Mouse (Mus musculus) heart, postnatal 4 days (tissue): ENCODE measurements around the gene Snrnp48. TPM values are rescaled to one million over a fixed set of nuclear protein-coding genes. Genes with fewer than 3 reads are reported as not detected.

Experiments
- DNase-seq: peaks from one replicate; pipeline ENCODE4 v3.0.0; 2021
- total RNA-seq, 2 experiments: library from RNA; stranded (reverse); gene quantifications; 2 replicates each; pipeline ENCODE4 v1.2.3; 2021

Snrnp48 gene
- total RNA-seq, result 10 to 100 TPM; 12.5 to 14.1 TPM

DNA sequence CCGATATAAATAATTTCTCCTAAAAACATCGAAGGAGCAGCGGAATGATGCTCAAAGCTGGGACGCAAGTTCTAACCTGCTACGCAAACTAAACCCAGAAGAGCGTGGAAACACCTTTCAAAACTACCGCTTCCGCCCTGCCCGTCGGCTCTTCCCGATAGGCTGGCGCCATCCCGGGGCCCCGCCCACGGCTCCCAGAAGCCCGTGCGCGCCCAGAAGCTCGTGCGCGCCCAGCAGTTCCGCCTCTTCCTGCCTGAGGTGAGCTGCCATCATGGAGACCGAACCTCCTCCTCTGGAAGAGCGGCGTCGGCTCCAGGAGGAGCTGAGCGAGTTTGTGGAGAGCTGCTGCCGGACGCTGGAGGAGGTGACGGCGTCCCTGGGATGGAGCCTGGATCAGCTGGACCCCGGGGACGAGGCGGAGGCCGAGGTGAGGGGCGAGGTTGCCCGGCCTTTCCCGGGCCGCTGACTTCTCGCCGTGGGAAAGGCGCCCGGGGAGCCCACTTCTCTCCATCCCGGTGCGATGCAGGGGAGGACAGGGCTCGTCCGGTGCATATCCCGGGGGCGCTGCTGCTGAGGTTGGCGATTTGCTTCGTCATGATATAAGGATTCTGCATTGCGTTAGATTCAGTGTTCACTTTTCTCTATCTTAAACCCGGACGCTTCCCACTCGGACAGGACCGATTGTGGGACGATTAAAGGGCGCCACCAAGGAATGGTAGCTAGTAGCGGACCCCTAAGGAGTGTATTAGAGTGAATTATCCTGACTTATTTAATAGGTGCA lies at the start of gene Snrnp48:
Gene Snrnp48 (plus strand): TSS at position 237 of the 781 bp plus-strand sequence.
- DNase-seq, result peak; percentile 90

DNA sequence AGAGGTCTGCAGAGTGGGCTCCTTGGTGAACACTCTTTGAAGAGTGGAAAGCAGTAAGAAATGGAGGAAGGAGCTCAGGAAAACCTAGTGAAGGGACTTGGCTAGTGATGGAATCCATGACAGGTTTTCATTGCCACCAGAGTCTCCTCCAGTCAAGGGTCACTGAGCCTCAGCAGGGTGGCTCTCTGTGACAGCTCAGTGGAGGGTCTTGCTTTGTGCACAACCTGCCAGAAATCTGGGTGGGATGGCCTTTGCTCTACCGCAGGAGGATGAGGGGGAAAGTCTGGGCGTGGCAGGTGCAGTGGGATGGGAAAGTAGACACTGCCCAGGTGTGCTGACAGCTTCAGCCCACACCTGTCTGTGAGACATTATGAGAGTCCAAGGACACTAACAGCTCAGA lies 49.2 kb upstream of the Snrnp48 start:
- DNase-seq, result no peak

DNA sequence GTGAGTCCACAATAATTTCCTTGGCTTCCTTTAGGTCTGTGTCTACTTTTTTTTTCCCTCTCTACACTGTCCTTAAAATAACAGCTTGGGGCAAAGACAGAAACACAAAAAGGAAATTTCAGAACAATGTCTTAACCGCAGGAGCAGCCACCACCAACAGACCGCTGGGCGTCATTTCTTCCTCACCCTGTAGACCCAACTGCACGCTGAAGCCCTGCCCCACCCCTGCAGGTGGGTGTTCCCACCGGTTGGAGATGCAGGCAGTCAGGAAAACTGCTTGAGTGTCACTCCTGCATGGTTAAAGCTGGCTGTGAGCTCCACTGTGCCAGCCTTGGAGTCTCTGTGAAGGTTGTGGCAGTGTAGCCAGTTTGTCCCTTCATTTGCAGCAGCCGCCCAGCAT lies 47.1 kb upstream of the Snrnp48 start:
- no peak for DNase-seq

DNA sequence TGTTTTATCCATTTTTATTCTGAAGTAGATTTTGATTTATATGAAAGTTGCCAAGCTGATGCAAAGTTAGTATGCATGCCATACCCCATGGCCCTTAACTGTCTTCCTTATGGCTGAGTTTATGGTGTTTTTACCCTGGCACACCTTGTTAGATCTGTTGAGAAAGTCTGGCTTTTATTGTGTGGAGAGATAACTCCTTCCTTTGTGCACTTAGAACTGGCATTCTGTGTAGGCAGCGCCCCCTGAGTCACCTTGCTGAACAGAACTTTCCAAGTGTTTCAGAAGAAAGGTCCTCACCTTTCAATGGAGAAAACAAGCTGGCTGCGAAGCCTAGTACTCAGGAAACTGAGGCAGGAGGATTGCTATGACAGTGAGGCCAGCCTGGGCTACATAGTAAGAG lies 42.7 kb upstream of the Snrnp48 start:
- no peak for DNase-seq

DNA sequence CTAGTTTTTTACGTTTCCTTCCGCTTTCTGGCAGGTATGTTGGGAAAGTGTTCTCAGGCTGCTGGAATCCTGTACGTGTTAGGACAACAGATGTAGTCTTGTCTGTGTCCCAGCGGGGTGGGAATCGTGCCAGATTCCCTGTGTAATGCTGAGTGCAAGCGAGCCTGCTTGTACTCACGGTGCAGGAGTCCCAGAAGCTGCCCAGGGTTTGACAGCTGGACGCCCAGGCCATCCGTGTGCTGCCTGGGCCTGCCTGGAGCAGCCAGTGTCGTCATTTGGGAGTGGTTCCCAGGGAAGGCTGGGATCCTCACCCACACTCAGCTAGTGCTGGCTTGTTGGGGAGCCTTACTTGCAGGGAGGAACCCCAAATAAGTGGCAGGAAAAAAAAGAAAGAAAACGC lies 42.1 kb upstream of the Snrnp48 start:
- peak; percentile 90 for DNase-seq

DNA sequence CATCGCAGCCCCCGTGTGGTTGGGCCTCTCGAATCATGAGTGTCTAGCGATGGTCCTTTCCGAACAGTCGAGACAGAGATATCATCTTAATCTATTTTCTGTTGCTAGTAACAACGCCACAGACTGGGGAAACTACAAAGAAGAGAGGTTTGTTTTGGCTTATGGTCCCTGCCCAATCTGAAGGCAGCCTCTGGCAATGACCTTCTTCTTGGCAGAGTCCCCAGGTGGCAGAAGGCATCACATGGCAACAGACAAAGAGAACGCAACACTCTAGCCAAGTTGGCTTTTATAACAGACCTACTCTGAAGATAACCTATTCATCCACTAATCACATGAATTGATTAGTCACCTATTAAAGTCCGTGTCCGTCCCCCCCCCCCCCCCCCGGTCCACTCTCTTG lies 39.8 kb upstream of the Snrnp48 start:
- DNase-seq, result peak; percentile 70

DNA sequence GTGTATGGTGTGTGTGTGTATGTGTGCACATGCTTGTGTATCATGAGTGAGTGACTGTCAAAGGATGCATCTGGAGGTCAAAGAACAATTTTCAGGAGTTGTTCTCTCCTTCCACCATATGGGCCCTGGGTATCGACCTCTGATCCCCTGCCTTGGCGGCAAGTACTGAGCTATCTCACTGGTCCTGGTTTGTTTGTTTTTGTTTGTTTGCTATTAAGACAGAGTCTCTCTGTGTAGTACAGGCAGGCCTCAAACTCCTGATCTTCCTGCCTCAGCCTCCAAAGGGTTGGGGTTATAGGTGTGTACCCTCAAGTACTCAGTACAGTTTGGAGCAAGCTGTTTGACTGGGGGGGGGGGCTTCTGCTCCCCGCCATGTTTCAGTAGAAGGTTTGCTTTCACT lies 37.7 kb upstream of the Snrnp48 start:
- no peak for DNase-seq

DNA sequence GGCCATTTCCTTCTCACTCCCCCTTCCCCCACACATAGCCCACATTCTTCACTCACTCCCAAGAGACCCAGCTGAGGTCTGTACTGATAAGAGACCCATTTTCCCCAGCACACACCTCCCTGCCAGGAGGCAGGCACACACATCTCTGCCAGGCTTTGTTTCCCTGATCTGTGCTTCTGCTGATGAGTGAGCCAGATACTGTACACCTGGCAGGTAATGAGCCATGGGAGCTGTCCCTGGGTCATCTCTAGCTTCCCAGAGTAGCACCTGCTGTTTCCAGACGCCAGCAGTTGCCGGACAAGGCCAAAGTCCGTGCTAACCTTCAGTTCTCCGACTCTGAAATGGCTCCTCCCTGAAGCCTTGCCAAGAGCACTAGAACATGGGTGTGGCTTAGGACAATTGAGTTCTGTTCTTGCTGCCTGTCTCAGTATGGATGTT lies 34.0 kb upstream of the Snrnp48 start:
- DNase-seq, result peak; percentile 71

DNA sequence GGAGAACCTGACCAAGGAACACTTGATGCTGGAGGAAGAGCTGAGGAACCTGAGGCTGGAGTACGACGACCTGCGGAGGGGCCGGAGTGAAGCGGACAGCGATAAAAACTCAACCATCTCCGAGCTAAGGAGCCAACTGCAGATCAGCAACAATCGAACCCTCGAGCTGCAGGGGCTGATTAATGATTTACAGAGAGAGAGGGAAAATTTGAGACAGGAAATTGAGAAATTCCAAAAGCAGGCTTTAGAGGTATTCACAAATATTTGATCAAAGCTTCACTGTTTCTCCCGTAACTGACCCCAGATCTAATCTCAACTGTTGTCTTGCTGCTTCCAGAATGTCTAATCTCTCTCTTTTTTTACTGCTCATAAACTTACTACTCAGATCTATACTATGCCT lies 11.3 kb upstream of the Snrnp48 start:
- DNase-seq, result no peak

DNA sequence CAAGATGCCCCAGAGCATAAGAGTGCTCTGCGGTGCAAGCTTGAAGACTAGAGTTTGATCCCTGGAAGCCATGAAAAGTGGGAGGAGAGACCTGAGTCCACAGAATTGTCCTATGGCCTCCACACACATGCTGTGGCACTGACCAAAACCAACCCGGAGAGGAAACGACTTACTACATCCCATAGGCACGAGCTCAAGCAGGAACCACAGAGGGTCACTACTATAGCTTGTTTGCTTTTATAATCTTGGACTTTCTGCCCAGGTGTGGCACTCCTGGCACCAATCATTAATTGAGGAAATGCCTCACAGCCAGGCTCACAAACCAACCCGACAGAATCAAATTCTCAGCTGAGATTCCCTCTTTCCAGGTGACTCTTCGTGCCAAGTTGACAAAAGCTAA lies 3.3 kb upstream of the Snrnp48 start:
- DNase-seq, result no peak

DNA sequence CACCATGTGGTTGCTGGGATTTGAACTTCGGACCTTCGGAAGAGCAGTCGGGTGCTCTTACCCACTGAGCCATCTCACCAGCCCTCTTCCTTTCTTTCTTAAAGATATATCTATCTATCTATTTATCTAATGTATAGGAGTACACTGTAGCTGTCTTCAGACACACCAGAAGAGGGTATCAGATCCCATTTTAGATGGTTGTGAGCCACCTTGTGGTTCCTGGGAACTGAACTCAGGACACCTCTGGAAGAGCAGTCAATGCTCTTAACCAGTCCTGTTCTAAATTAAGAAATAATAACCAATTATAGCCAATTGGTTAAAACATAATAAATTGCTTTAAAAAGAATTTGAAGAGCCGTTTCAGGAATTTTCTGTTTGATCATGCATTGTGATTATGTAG lies 567 bp upstream of the Snrnp48 start:
- no peak for DNase-seq

DNA sequence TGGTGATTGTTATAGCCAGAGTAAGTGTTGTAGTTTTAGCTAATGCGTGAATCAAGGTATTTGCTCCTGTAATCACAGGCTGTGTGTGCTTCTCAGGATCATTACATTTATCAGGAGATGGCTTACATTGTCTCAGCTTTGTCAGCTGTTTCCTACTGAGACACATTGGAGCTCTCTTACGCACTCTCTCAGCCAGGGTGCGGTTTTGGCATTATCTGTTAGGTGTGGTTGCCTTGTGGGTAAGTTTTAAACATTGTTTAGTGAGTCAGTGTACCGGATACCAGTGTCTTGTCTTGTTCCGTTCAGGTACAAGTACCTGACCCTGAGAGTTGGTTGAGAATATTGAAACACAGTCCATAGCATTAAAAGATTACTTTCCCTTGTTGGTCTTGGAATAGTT lies 6.4 kb downstream of the Snrnp48 start:
- no peak for DNase-seq

DNA sequence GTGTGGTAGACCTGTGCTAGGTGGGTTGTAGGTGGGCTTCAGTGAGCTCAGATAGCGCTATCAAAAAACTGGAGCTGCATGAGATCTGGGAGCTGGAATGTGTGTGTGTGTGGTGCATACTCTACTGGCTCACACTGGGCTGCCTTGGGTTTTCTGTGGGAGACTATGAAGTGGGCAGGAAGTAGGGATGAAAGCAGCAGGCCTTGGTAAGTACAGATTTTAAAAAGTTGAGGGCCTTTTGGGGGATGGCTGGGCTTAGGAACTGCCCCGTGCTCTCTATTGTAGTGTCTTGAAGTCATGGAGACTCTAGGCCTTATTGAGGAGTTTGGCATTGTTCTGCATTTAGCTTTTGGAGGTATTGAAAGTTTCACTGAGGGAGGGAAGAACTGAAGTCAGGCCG lies 13.9 kb downstream of the Snrnp48 start:
- no peak for DNase-seq

DNA sequence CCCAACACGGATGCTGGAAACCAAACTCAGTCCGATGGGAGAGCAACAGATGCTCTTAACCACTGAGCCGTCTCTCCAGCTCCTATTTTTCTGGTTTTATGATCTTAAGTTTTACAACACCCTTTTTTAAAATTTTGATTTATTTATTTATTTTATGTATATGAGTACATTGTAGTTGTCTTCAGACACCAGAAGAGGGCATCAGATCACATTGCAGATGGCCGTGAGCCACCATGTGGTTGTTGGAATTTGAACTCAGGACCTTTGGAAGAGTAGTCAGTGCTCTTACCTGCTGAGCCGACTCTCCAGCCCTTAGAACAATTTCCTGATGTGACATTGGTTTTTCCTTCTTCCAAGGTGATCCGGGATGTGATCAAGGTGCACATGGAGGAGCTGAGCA lies 15.6 kb downstream of the Snrnp48 start:
- DNase-seq, result no peak

DNA sequence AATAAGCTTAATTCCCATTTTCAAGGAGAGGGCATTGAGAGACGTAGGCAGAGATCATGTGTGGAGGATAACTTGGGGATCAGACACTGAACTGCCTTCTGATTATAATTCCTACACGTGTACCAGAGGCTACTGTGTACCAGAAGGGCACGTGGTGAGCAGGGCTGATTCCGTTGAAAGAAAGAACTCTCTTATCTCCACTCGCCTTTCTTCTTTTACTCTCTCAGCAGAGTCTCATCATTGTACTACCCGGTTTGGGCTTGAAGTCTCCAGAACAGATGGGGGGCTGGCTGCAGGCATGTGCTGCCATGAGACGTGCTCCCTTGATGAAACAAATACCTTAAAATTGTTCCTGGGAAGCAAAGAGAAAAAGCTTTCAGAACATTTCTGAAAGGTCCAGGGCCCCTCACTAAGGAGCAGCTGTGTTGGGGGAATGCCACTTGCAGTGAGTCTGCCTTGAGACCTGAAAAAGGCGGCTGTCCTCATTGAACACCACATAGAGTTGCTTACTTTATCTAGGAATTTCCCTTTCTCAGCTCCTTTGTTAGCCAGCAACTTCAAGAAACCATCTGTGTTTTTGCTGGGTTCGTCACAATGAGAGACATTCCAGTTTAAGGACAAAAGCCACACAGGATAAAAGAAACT lies 25.6 kb downstream of the Snrnp48 start:
- no peak for DNase-seq

DNA sequence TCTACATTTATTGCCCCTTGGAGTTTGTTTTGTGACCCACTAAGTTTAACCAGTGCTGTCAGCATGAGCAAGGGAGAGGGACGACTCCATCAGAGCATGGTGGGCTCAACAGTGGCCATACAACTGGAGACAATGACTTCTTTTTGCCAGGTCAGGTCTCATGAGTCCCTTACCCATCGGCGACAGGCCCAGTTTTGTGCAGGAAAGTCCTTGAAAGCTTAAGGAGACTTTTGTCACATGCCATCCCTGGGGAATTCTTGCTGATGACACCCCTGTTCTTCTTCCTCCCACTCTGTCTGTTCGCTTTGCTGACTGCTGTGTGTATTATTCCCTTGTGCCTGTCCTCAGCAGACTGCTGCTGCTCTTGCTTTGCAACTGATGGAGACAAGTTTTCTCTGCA lies 27.7 kb downstream of the Snrnp48 start:
- DNase-seq, result no peak

DNA sequence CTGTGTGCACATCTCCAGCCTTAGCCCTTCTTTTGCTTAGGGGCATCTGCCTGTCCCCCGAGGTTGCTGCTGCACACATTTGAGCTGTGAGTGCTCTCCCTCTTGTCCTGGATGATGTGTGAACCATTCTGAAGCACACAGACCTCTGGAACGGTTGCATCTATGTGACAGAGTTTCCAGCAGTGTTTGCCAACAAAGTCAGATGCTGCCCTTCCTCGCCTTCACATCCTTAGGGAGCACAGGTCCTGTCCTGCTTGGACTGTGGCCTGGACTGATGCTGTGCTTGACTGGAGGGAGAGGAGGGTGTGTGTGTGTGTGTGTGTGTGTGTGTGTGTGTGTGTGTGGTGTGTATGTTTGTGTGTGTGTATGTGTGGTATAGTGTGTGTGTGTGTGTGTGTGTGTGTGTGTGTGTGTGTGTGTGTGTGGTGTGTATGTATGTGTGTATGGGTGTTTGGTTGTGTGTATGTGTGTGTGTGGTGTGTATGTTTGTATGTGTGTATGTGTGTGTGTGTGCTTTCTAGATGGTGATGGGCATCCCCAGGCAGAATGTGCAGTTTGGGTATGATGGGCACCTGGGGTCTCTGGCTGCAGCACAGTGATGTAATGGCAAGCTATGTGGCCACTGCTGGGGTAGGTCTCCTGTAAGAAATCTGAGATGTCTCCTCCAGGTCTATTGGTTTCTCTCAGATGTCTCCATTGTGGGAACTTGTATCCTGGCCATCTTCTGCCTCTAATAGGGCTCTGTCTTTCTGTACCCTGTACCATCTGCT lies 28.3 kb downstream of the Snrnp48 start:
- peak; percentile 58 for DNase-seq

DNA sequence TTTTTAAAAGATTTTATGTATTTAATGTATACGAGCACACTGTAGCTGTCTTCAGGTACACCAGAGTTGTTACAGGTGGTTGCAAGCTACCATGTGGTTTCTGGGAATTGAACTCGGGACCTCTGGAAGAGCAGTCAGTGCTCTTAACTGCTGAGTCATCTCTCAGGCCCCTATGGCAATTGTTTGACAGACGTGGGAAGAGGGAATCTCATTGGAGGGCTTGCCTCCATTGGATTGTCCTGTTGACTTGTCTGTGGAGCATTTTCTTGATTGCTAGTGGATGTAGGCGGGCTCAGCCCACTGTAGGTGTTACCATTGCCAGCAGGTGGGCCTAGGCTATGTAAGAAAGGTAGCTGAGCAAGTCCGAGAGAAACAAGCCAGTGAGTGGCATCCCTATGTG lies 29.9 kb downstream of the Snrnp48 start:
- DNase-seq, result no peak

DNA sequence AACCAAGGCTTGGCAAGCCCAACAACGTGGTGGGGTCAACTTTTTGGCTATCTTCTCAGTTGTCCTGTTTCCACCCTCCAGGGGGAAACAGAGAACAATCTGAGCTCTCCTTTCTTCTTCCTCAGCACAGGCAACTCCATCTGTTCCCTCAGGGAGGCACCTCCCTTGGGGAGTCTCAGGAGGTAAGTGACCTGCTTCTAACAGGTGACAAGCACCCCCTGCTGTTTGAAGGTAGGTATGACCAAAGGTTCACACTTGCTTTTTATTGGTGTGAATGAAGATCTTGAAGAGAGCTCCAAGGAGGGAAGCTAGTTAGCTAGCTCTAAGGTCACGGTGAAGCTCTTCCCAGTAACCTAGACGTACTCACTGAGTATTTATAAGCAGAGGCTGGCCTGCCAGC lies 30.6 kb downstream of the Snrnp48 start:
- DNase-seq, result no peak

DNA sequence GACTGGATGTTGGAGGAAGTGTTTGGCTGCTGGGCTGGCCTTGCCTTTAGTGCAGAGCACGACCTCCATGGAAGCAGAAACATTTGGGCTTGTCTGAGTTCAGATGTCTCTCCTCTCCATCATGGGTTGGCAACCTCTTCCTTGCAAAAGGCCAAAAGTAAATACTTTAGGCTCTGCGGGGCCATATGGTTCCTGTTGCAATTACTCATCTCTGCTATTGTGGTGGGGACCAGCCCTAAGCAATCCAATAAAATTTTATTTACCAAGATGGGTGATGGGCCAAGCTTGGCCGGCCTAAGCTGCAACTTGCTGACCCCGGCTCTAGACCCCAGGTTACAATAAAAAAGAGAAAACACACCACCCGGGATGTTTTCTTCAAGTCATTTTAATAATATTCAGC lies 43.4 kb downstream of the Snrnp48 start:
- peak; percentile 21 for DNase-seq

DNA sequence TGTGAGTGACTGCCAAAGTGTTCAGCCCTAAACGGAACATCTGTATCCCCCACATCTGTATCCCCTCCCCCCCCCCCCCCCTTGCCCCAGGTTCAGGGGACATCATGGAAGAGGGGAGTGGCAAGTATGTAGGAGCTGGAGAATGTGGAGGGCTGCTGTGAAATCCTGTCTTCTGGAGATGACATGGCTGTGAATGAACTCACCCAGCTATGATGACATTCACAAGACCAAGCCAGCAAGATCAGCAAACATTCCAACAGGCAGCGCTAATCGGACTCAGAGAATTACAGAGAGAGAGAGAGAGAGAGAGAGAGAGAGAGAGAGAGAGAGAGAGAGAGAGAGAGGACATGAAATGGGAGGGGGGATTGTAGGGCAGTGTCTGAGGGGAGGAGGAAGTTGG lies 46.5 kb downstream of the Snrnp48 start:
- DNase-seq, result peak; percentile 29

DNA sequence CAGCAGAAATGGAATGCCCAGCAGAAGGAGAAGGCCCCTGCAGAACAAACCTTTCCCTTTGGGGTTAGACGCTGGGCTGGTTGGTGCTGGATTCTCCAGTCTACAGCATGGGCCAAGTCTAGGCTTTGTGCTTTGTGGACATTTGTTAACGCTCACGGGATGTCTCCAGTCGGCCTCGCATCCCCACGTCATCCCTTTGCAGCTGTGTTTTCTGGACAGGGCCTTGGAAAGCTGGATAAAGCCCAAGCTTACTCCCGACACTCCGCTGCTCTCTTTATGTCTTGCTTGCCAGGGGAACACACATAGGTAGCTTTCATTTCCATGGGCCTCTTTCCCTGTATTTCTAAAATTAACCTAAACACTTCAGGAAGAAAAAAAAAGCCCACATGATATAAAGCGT lies 49.0 kb downstream of the Snrnp48 start:
- DNase-seq, result peak; percentile 67

DNA sequence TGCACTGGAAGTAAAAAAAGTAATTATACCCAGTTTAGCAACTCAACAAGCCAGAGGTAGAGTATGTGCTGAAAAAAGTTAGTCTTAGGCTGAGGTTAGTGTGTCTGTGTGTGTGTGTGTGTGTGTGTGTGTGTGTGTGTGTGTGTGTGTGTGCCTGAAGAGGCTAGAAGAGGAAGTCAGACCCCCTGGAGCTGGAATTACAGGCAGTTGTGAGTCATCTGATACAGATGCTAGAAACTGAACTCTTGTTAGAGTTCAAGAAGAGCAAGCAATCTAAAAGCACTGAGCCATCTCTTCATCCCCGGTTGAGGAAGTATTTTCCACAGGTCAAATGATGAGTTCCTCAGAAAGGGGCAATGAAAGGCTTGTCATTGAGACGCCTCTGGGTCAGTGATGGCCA lies 54.2 kb downstream of the Snrnp48 start:
- DNase-seq, result no peak
